Mouse (Mus musculus) gastrocnemius, adult 18-20 months (tissue): ENCODE measurements around the gene Mtmr12. TPM values are rescaled to one million over a fixed set of nuclear protein-coding genes. Genes with fewer than 3 reads are reported as not detected.

Experiments
- DNase-seq: peaks from one replicate; pipeline ENCODE4 v3.0.0; 2021; ENCODE audit warnings: low spot score
- total RNA-seq, 2 experiments: library from RNA; stranded (reverse); gene quantifications; 2 replicates each; pipeline ENCODE4 v1.2.3; 2021

Gene Mtmr12
- total RNA-seq, 2 experiments from 2014 or later = 2.2 to 4.0 TPM

- no peak for DNase-seq
These were observed 68.7 kb downstream of the Mtmr12 start for GRCm38 (mm10) chr15:12273325-12274052.

- no peak for DNase-seq
These were observed 69.4 kb downstream of the Mtmr12 start for GRCm38 (mm10) chr15:12274053-12274769.

GRCm38 (mm10) chr15:12275091-12275623 lies 70.3 kb downstream of the Mtmr12 start:
- no peak for DNase-seq

GRCm38 (mm10) chr15:12279816-12280215 lies 75.0 kb downstream of the Mtmr12 start:
- no peak for DNase-seq

GRCm38 (mm10) chr15:12284794-12285534 lies 80.1 kb downstream of the Mtmr12 start:
- no peak for DNase-seq

- DNase-seq = no peak
These were observed 80.6 kb downstream of the Mtmr12 start for GRCm38 (mm10) chr15:12285535-12285809.

- DNase-seq = no peak
These were observed 85.5 kb downstream of the Mtmr12 start for GRCm38 (mm10) chr15:12290330-12290729.

- DNase-seq = no peak
These were observed 86.9 kb downstream of the Mtmr12 start for GRCm38 (mm10) chr15:12291757-12292156.

GRCm38 (mm10) chr15:12296228-12296627 lies 91.4 kb downstream of the Mtmr12 start:
- DNase-seq = no peak

- DNase-seq = no peak
These were observed 93.5 kb downstream of the Mtmr12 start for GRCm38 (mm10) chr15:12298231-12298737.

GRCm38 (mm10) chr15:12301771-12302170 lies 96.9 kb downstream of the Mtmr12 start:
- DNase-seq = no peak

GRCm38 (mm10) chr15:12306188-12307071 lies 101.6 kb downstream of the Mtmr12 start:
- DNase-seq = peak; percentile 32

GRCm38 (mm10) chr15:12307114-12307513 lies 102.3 kb downstream of the Mtmr12 start:
- no peak for DNase-seq

- no peak for DNase-seq
These were observed 103.7 kb downstream of the Mtmr12 start for GRCm38 (mm10) chr15:12308539-12308938.

- no peak for DNase-seq
These were observed 105.8 kb downstream of the Mtmr12 start for GRCm38 (mm10) chr15:12310676-12311075.

GRCm38 (mm10) chr15:12311465-12311864 lies 106.6 kb downstream of the Mtmr12 start:
- DNase-seq = no peak

- DNase-seq = no peak
These were observed 108.4 kb downstream of the Mtmr12 start for GRCm38 (mm10) chr15:12313255-12313654.

GRCm38 (mm10) chr15:12314584-12314983 lies 109.8 kb downstream of the Mtmr12 start:
- no peak for DNase-seq

GRCm38 (mm10) chr15:12315996-12316395 lies 111.2 kb downstream of the Mtmr12 start:
- no peak for DNase-seq

- DNase-seq = no peak
These were observed 112.5 kb downstream of the Mtmr12 start for GRCm38 (mm10) chr15:12317290-12317689.

- DNase-seq = no peak
These were observed 113.6 kb downstream of the Mtmr12 start for GRCm38 (mm10) chr15:12318451-12318850.
